Mouse (Mus musculus) cerebellum, postnatal 10 days (tissue): ENCODE measurements around the gene Gm37240.

Source experiments
- DNase-seq, 2 experiments: peaks; one replicate each; pipeline ENCODE4 v3.0.0; 2021; ENCODE audit warnings: mixed read lengths in 2 of 2

The Gm37240 gene

DNA sequence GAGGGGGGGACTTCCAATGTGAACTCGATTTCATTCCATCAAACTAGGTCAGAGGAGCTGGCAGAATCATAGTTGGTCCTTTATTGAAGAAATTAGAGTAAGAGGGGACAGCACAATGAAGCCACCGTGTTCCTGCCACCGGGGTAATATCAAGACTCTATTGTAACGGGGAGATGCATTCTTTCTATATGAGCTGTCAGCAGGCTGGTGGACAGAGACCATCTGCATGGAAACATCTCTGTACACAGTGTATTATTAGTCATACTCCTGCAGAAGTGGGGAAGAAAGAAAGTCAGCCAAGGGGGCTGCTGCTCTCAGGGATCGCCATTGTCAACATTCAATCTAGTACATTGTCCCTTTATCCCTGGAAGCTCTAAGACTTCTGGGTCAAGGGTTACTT lies 665.3 kb downstream of the Gm37240 start:
- DNase-seq = no peak

DNA sequence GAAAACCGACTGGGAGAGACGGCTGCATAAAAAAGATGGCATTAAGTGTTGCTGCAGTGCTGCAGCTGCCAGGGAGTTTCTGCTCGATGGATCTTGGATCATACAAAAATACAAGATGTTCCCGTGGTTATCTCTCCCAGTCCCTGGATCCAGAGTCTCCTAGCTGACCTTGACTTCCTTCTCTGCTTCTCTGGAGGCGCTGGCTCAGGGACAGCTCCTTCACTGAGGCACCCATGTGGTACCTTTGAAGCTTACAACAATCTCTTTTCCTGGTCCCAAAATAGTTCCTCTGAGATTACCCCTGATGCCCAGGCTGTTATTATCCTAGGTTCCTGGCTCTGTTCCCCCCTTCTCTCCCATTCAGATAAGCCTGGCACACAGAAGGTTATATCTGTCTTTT lies 672.4 kb downstream of the Gm37240 start:
- peak; percentile 23 to 29 for DNase-seq

DNA sequence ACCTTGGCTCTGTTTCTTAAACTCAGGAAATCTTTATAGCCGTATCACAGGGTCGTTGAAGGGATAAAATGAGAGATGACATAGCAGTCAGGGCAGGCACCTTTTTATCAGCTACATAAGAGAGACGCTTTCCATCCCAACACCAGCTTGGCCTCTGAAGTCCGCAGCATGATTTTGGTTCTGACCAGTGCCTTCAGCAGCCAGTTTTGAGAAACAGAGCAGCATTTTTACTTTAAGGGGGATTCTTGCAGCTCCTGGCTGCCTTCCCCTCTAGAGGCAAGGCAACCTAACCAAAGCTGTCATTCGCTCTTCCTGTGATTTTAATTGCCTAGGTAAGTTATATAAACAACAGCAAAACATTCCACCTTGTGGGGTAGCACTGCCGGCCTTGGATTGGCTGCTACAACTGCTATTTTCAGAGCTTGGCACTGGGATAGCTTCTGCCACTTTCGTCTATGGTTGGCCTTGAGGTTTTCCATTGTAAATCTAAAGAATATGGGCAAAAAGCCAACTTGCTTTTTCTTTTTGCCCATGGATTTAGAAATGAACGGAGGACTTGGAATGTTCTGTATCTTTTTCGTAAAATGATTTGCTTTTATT lies 674.5 kb downstream of the Gm37240 start:
- DNase-seq = no peak

DNA sequence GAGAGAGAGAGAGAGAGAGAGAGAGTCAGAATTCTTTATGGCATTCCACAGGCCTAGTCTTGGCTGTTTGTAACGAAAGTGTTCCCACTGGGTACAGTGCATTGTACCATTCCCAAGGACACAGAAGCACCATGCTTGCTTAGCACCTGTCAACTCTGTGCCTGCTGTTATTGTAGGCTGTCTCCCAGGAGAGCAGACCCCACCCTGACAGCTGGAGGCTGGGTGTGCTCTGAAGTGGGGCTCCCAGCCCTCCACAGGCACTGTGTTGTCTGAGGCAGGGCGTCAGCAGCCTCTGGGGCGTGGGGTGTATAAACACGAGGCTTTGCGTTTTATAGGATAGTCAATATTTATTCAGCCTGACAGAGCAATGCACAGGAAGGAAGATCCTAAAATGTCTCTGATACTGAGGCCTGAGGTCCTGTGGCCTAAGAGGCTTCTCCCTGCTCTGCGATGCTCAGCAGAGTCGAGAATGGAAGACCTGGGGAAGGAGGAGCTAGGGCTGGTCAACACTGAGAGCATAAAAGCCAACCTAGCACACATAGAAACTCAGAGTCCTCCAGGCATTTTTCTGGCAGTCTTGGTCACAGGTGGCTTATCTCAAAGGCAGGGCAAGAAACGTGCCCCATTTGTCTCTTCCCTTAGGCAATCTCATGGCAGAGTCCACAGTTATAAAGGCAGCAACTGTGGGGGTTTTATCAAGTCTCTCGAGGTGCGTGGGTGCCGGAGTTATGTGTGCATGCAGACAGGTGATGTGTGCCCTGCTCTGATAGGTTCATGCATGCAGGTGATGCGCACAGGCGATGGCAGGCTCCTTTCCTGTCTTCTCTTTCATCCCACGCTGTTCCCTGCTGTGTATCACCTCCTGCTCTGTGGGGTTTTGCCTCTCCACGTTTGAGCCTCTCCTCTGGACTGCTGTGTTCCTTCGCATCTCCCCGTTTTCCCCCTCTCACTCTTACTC lies 677.2 kb downstream of the Gm37240 start:
- DNase-seq = no peak

DNA sequence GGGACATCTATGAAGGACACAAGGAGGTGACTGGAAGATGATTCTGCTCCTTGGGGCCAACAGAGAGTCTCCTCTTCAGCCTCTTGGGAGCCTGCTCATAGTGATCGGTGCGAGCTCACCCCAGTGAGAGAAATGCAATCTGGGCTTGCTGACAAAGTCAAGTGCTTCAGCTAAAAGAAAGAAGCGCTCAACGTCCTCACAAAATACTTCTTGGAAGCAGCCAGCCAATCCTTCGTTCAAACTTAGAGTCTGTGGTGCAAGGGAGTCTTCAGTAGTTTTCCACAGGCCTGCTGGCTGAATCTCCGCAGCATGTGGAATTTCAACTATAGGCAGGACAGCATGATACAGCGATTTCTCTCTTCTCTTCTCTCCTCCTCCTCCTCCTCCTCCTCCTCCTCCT lies 680.8 kb downstream of the Gm37240 start:
- no peak for DNase-seq

DNA sequence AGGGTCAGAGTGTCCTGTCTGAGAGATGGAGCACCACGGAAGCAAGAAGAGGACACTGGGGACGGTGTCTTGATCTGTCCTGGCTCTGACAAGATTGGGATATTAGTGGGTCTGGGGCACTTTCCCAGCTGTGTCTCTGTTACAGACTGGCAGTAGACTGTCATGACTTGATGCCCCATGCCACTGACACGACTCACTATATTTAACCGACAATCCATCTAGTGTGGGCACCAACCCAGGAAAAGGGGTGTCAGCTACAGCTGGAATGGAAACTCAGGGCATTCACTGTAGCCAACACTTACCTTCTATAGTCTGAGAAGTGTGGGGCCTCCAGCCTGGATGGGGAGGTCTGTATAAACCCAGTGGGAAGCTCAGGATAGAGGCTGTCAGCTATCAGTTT lies 681.4 kb downstream of the Gm37240 start:
- DNase-seq = no peak

DNA sequence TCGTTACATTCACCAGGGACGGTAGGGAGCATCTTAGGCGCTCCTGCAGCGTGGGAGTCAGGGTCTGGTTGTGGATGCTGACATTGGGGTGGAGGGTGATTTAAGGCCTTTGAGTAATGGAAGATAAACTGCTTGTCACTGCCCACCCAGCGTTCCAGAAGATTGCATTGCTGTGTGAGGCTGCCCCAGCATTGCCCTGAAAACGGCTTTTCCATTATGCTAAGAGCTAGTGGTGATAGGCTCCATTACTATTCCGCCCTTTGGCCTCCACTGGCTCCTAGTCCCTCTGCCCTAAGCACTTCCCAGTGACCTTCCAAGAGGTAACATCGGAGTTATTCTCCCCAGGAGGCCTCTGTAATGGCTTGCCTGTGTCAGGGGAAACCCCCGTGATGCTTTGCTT lies 683.7 kb downstream of the Gm37240 start:
- no peak for DNase-seq

DNA sequence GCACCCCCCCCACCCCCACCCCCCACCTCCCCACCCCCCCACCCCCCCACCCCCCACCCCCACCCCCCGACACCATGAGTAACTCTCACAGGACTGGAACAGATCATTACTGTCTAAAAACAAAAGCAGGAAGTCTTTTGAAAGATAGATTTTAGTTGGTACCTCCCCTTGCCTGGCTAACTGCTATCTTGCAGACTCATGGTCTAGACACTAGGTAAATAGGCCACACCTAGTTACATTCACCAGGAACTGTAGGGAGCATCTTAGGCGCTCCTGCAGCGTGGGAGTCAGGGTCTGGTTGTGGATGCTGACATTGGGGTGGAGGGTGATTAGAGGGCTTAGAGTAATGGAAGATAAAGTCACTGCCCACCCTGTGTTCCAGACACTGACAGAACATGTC lies 684.6 kb downstream of the Gm37240 start:
- DNase-seq = no peak

DNA sequence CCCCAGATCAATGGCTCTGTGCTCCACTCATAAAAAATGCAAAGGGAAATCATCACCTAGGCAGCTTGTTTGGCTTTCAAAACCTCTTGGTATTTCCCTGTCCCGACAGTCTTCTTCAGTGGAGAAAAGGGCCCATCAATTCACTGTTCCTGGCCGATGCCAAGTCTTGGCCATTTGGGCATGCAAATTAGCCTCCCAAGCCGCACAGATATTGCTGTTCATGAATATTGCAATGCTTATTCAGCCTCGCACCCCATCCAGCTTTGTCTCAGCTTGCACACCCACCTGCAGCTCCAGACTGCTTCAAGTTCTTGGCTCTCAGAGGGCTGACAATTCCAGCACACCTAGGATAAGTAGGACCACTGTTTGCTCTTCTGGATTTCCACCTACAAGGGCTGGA lies 685.5 kb downstream of the Gm37240 start:
- peak; percentile 17 to 48 for DNase-seq

DNA sequence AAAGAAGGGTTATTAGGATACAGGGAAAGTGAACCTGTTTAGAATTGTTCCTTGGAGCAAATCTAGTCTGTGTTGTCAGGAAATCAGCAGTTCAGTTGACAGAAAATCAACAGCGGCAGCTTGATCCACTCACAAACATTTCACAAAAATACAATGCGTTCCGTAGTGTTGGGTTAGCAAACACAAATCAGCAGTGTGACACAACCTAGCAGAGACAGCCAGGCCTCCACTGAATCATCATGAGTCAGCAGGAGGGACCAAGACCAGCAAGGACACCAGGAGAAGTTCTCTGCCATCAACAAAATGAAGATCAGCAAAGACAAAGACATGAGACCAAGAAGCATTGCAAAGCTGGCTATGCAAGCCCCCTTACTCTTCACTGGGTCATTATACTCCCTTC lies 688.8 kb downstream of the Gm37240 start:
- no peak for DNase-seq

DNA sequence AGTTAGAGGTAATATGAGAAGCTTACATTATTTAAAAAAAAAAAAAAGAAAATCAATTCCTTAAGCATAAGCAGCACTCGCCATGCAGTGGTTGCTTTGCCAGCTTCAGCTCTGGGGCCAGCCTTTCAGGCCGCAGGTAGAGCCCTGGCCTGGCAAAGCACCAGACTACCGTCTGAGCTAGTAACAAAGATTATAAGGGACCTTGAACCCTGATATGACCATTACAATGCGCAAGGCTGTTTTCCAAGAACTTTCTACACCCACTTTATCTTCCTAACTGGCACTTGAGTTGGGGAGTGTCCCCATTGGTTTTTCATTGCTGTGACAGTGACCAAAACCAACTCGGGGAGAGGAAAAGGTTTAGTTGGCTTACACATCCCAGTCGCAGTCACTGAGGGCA lies 690.2 kb downstream of the Gm37240 start:
- no peak for DNase-seq

DNA sequence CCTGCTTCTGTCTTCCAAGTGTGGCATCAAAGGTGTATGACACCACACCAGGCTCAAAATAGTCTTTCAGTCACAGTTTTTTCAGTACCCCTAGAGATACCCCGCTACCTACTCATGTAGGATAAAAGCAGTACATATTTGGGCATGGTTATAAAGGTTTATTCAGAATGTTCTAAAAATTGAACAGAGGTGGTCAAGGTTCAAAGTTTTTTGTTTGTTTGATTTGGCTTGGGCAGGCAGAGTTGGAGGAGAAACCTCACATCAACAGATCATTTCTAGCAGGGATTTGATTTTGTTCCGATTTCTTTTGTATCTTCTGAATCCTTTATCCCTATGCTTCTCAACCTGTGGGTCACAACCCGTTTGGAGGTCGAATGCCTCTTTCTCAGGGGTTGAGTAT lies 690.7 kb downstream of the Gm37240 start:
- DNase-seq = no peak

DNA sequence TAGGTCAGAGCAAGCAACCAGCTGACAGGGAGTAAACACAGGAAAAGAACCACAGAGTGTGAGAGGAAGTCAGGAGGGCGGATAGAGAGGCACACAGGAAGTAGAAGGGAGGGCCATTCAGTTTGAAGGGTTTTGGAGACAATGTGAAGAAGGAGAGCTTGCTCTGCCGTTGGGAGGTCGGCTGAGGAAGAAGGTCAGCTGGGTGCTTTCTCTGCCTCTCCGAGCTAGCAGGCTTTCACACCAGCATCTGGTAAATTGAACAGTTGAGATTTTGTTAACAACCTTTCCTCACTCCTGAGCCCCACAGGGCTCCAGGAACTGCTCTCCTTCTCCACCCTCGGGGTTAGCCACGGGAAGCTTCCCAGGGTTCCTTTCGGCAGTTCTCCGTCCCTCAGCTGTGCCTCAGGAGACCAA lies 692.2 kb downstream of the Gm37240 start:
- no peak for DNase-seq

DNA sequence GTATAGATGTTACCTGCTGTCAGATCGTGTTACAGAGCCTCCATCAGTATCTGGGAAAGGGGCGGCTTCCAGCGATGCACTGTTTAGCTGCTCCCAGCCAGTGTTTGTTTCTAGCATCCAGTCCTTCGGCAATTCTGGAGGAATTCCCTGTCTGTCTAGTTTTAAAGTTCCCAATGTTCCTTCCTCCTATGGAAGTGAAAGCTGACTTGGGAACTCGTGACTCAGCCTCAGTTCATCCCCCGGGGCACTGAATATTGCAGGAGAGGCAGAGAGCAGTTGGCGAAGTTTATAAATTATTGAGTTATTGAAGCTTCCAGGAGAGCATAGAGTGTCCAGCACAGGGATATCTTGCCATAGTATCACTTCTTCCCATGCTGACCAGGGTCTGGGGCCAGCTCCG lies 697.5 kb downstream of the Gm37240 start:
- DNase-seq = no peak

DNA sequence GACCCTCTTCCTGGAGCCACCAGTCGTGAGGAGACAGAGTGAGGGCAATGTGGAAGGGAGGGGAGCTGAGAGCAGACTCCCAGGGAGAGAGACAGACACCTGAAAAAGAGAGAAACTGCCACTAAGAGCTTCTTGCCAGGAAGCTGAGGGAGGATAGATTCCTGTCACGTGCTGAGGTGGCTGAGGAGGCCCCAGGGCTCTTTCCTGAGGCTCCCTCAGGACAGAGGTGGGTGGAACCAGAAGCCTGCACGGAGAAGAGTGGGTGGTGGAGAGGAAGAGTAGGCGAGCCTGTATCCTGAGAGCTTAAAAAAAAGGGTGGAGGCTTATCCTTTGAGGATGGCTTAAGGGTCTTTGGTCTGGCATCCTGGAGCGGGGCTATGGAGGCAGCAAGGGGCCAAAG lies 699.0 kb downstream of the Gm37240 start:
- no peak for DNase-seq

DNA sequence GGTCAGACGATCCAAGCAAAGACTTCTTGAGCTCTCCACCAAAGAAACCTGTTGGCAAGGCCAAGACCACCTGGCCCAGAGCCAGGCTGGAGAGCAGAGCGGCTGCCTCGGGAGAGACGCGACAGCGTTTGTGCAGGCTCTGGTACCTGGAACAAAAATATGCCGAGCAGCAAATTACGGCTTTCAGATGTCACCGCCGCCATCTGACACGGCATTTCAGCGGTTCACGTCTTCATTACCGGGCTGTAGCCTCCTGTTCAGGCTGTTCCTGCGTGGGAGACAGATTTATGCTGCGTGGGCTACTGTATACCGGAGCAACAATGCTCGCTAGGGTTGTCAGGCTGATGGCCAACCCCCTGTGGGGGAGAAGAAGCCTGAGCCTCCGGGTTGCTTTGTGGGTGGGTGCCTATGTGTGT lies 700.6 kb downstream of the Gm37240 start:
- DNase-seq = peak; percentile 91 to 92

DNA sequence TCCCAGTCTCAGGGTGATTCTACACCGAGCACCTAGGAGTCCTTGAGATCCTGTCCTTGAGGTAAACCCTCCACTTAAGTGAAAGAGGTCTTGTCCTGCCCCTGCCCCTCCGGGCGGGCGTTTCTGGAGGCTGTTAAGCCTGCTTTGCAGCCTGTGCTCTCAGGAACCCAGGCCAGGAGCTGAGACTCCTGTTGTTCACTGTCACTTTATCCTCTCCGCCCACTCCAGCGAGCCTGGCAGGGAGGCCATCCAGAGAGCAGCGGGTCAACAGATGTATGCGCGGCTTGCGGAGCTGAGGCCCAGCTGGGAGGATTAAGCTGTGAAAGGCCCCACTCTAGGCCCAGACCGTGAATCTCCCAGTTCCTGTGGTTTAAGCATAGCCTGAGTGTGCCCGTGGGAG lies 701.5 kb downstream of the Gm37240 start:
- peak; percentile 55 to 71 for DNase-seq

DNA sequence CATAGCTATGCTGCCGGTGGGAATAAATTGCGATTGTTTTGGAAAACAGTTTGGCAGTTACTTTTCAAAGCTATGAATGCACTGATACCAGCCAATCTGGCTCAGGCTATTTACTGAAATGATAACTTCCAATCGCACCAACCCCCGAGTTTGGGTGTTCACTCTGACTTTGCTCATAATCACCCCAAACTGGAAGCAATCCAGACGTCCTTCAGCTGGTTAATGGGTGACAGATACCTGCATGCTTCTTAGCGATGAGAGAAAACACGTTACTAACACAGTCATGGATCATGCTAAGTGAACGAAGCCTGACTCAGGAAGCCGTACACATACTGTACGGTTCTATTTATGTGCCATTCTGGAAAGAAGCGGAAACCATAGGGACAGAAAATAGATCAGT lies 702.4 kb downstream of the Gm37240 start:
- DNase-seq = no peak

DNA sequence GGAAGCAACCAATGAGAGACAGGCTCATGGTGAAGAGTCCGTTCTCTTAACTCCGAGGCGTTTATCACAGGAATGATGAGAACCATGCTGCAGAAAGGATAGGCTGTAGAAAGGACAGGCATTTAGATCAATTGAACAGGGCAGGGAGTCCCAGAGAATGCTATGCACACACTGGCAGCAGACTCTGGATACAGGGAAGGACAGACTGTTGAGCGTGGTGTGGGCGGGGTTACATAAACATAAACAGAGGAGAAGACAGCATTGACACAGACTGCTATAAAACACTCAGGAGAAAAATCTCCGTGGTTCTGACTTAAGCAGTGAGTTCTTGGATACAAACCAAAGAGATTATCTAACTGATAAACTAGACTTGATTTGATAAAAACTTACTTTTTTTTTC lies 703.2 kb downstream of the Gm37240 start:
- no peak for DNase-seq

DNA sequence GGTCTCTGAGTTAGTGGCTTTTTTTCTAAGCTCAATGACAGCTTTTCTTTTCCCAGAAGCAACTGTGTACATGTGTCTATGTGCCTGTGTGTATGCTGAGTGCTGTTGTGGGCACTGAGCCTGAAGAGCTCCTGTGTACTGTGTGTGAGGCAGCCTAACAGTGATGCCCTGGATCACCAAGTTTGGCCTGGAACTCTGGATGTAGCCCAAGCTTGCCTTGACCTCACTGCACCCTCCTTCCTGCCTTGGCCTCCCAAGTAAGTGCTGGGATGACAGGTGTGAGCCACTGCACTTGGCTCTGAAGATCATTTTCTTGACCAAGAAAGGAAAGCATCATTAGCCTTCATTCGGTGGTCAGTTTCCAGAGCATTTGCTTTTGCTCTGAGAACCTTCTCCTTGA lies 710.6 kb downstream of the Gm37240 start:
- DNase-seq = no peak

DNA sequence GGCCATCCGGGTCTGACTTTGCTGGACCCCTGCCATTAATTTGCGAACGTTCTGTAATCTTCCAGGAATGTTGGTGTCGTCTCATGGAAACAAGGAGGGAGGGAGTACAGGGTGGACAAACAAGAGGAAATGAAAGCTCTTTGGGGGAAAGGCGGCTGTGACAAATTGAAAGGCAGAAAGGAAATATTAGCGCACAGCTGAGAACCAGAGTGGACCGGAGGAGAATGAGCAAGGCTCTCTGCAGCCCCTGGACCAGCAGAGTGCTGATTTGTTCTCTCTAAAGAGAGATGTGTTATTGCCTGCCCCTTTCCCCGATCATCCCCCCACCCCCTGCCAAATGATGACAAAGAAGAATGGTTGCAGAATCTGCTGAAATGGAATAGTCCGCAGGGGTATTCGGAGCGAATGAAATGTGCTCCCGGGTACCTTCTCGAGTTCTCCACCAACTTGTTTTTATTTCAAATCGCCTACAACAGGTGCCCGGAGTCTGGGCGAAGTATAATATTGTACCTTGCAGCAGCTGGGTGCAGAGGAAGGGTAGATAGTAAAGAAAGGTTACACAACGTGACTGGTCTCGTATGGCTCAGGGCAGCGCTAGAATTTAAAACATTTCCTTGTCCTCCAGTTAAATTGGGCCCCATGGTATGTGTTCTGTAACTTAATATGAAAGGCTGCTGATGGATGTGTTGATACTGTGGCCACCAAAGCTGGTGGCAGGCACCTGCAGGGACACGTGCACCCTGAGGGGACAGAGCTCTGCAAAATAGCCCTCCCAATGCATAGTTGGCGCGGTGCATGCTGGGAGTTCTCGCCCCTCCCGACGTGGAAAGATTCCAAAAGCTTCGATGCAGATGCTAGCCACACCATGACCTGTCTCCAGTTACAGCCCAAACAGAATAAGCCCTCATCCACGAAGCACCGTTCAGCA lies 712.5 kb downstream of the Gm37240 start:
- peak in 1 of 2 experiments; percentile 30 for DNase-seq

DNA sequence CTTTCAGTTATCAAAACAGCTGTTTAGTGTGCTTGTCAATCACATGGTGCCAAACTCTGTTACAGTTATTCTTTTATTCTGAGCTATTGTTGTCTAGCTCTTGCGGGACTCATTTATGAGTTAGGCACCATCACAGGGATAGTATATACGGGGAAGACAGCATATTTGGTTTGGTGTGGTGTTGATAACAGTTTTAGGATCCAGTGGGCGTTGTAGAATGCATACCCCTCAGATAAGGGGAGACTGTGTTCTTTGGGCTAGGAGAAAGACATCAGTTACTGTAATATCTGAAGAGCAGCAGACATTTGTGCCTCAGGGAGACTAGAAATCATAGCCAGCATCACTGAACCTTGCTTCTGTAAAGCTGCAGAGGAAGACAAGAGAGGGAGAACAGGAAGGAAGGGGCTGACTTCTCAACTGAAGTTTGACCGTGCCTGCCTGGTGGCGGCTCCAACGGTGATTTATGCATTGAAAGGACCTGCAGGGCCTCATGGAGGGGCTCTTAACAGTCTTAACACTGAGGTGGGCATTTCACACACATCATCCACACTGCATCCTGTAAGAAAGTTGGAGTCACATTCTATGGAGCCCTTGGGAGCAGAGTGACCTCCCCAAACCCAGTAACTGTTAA lies 713.8 kb downstream of the Gm37240 start:
- DNase-seq = no peak

DNA sequence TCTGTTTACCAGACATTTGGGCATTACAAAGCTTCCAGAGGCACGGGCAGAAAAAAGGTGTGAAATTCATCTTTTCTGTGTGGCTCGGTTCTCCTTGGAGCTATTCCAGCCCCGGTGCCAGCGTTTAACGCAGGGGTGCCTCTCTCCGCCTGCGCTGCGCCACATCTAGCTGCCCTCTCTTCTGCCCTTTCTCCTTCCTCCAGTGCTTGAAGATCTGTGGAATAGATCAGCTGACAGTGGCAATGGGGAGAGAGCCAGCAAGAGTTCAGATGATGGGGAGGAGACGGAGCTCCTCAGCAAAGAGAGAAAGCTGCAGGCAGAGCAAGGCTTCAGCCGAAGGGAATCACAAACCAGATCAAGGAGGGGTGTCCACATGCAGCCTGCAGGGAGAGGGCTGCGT lies 714.8 kb downstream of the Gm37240 start:
- peak; percentile 51 to 60 for DNase-seq
